Mouse (Mus musculus) brain, embryonic 14.5 days (tissue): ENCODE data around the gene Gas2. TPM values are rescaled to one million over a fixed set of nuclear protein-coding genes. Genes with fewer than 3 reads are reported as not detected.

ENCODE experiments used
- DNase-seq: peaks from one replicate; pipeline ENCODE4 v3.0.0-alpha.2; 2011; ENCODE audit warnings: low read depth
- CTCF ChIP-seq: fragments of 200-500 bp; IDR thresholded peaks from 2 replicates; pipeline ENCODE4 v1.5.1; 2012; ENCODE audit warnings: inconsistent platforms, mild to moderate bottlenecking, moderate library complexity, borderline replicate concordance; ENCODE audit not compliant: insufficient read depth, insufficient read length; ENCODE audit errors: extremely low read depth
- POLR2A ChIP-seq: fragments of 200-500 bp; IDR thresholded peaks from 2 replicates; pipeline ENCODE4 v1.6.1; 2012; ENCODE audit warnings: mild to moderate bottlenecking, inconsistent platforms, borderline replicate concordance; ENCODE audit not compliant: poor library complexity, insufficient read depth, insufficient read length, severe bottlenecking; ENCODE audit errors: extremely low read depth
- polyA plus RNA-seq: library from polyadenylated mRNA; depleted of rRNA; stranded (reverse); fragments of >200 nt; gene quantifications from 2 replicates; pipeline ENCODE4 v1.2.3, GENCODE M21; 2012

Gas2 gene
- polyA plus RNA-seq, 1 experiment: 12.5 TPM

DNA sequence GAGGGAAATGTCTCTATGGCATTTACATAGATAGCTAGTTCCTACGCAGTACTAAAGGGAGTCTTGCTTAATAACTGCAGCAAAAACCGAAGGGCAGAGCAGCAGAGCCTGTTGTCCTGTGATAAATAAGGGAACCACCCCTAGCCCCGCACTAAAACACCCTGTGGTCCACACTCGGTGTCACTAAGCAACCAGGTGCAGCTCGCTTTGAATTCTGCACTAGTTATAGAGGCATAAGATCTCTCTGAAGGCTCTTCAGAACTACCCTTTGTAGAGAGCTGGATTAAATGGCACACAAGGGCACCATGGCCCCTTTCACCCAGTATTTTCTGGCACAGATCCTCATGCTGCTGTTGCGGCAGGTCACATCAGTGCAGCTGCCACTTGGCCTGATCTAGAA lies 113.4 kb downstream of the Gas2 start:
- TF ChIP-seq CTCF (no peak), POLR2A (no peak)

DNA sequence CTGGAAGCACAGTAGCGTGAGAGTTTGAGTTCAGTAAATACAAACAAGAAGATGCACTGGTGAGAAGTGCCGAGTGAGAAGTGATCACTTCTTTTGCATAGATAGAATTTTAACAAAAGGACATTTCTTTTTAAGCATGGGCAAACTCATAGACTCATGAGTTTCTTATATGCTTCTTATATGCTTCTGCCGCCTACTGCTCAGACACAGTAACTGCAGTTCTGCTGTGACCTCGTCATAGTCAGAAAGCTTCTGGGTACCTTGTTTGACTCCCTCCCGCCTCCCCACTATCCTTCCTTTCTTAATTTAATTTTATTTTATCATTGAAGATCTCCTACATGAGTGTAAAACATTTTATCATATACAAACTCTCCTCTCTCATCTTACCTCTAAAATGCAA lies 117.5 kb downstream of the Gas2 start:
- DNase-seq: peak; percentile 52
- TF ChIP-seq POLR2A: no peak
- peak; percentile 57; the same call in 1 of the 2 replicates for TF ChIP-seq CTCF

More for the DNA sequence above, 113.4 kb downstream of the Gas2 start:
- peak; percentile 71 for DNase-seq

- TF ChIP-seq CTCF: no peak
- TF ChIP-seq POLR2A: no peak
- DNase-seq: no peak
Observed at GRCm38 (mm10) chr7:51982303-51982702, 120.5 kb downstream of the Gas2 start.

- TF ChIP-seq CTCF (no peak), POLR2A (no peak)
- no peak for DNase-seq
Observed at GRCm38 (mm10) chr7:51985763-51986162, 123.9 kb downstream of the Gas2 start.

- DNase-seq: no peak
- no peak for TF ChIP-seq CTCF
- TF ChIP-seq POLR2A: no peak
Observed at GRCm38 (mm10) chr7:51986909-51987308, 125.1 kb downstream of the Gas2 start.

- DNase-seq: no peak
- TF ChIP-seq CTCF (no peak), POLR2A (no peak)
Observed at GRCm38 (mm10) chr7:51991020-51991419, 129.2 kb downstream of the Gas2 start.

DNA sequence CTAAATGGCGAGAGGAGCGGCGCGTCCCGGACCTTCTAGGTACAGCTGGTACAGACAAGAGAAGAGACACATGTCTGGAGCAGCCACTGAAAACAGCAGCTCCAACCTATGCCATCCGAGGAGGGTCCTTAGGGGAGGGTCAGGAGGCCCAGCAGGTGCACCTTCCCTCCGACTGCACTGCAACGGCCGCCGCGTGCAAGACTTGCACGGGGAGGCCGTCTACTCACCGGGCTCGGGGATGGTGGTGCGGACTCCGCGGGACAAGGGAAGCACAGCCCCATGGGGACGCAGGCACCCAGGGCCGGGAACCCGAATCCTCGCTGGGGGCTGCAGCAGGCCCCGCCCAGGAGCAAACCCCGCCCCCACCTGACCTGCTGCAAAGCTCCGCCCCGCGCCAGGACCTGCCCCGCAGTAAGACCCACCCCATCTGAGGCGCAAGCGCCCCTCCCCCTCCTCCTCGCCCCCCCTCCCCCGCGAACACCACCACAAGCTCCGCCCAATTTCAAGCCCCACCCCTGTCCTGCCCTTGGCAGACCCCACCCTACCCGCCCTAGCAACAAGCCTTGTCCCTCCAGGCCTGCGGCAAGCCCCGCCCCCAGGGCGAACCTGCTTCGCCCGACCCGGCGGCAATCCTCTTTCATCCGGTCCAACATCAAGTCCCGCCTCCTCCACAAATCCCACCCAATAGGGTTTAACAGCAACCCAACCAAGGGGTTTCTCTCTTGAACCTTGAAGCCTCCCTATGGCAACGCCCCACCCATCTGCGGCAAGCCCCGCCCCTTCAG lies 143.9 kb downstream of the Gas2 start, which contains the start of gene Svip:
Gene Svip, minus strand, starts transcription at position 508 of the 785 bp plus-strand sequence.
- TF ChIP-seq POLR2A: peak; percentile 34; the same call in 1 of the 2 replicates
- TF ChIP-seq CTCF: no peak
- peak; percentile 99 for DNase-seq

- TF ChIP-seq CTCF (no peak), POLR2A (no peak)
- no peak for DNase-seq
Observed at GRCm38 (mm10) chr7:52006296-52006630, 144.4 kb downstream of the Gas2 start.

DNA sequence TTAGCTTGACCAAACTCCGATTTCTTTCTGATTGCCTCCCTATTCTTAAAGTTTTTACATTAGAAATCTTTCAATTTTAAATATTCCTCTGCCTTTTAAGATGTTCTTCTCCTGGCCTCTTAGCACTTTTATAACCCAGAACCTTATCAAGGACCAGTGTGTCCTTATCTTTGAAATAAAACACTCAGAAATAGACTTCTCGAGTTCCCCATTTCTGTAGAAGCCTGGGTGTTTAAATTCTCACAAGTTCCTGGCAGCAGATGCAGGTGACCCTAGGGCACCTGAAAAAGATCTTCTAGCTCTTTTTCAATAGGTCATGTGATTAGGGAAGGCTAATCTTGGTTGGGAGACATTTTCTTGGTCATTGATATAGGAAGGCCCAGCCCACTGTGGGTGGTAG lies 145.3 kb downstream of the Gas2 start:
- no peak for DNase-seq
- TF ChIP-seq POLR2A: no peak
- TF ChIP-seq CTCF: no peak

DNA sequence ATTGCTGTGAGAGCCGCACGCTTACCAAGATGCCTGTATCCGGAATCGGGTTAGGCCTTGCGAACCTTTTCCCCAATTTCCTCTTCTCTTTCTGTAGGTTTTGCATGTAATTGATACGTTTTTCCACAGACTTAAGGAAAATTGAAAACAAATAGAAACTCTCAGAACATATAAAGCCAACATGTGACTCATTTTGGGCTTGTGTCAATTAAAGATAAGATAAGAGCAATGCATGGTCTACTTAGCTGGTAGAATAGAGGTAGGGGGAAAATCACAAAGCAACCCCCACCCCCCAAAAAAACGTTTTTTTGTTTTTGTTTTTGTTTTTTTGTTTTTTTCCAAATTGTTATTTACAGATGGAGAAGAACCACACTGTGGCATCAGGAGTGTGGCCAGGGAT lies 151.6 kb downstream of the Gas2 start:
- DNase-seq: no peak
- TF ChIP-seq POLR2A (no peak), CTCF (no peak)

DNA sequence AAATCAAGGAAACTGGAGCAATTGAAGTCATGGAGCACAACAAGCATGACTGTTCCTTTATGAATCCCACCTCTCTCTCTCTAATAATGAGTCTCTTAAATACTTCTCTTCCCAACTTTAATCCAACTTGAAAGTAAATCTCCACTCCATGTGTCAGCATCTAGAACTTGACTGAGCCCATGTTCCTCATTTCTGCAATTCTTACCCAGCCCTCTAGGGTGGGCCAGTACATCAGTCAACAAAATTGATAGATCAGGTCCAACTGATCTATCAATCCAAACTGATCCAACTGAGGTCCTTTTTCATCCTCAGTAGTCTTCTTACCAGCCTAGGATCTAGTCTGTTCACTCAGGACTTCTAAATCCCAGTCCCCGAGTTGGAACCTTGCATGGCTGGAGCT lies 153.4 kb downstream of the Gas2 start:
- no peak for DNase-seq
- no peak for TF ChIP-seq POLR2A
- TF ChIP-seq CTCF: no peak

GRCm38 (mm10) chr7:52015628-52016027 lies 153.8 kb downstream of the Gas2 start, which contains the start of gene 1700015G11Rik:
1700015G11Rik (minus strand) TSS chr7:52015728.
- DNase-seq: no peak
- no peak for TF ChIP-seq CTCF
- no peak for TF ChIP-seq POLR2A
